ENCODE assay signal across 12 mouse cellular contexts in the genomic region with DNA sequence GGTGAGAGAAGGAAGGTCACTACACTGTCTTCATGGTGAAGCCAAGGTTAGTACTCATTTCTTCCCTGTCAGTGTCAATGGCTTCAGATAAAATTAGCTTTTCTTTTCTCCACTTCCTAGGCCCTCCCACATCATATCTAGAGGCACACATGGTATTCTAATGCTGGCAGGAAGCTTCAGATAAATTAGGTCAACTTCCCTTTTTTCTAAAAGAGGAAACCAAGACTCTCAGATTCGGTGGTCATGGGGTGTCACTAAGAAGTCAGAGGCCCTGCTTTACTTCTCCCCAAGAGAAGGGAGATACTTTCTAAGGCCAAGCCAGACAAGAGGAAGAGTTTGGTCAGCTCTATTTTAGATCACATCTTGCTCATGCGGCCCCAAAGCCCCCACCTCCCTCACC. TPM values are rescaled to one million over a fixed set of nuclear protein-coding genes. Genes with fewer than 3 reads are reported as not detected.
A peak's percentile ranks its signal among the peaks of the same experiment; 100 is the strongest.
DNase-seq lines count a peak whose midpoint lies in the region; ATAC-seq and TF ChIP-seq lines count a peak whose summit lies in the region.
"Had no signal": no experiment of that assay in that cellular context is flagged by ENCODE, and none has a peak within 500 bp of the region (broad histone marks: within the 10 kb centered on the region; RNA-seq: fewer than 3 reads in every experiment).

No protein-coding gene starts in this region.

- H3K4me3 ChIP-seq in liver, adult 2 months (ENCODE audit: insufficient read depth, low read depth, low read length), result no peak overlapping the region
- H3K4me3 ChIP-seq in bone marrow, adult 2 months (replicated peaks; ENCODE audit: control insufficient read depth, low read depth, low read length), result no peak overlapping the region
- no peak overlapping the region for H3K4me3 ChIP-seq in intestine, postnatal 0 days (ENCODE audit: low read depth, low read length)
- H3K4me3 ChIP-seq: neural tube, embryonic 12.5 days had no signal

- no peaks in the 10 kb centered on the region for H3K9me3 ChIP-seq in intestine, postnatal 0 days (ENCODE audit: control insufficient read depth)
- H3K9me3 ChIP-seq: neural tube, embryonic 12.5 days had no signal

- no peak overlapping the region for H3K9ac ChIP-seq in liver, adult 2 months (ENCODE audit: low read depth, low read length)
- no peak overlapping the region for H3K9ac ChIP-seq in intestine, postnatal 0 days (ENCODE audit: low read depth, low read length)
- H3K9ac ChIP-seq: neural tube, embryonic 12.5 days had no signal

- H3K4me2 ChIP-seq in intestine, postnatal 0 days (replicated peaks; ENCODE audit: low read depth), result no peak overlapping the region
- H3K4me2 ChIP-seq: neural tube, embryonic 12.5 days had no signal

- ATAC-seq in hematopoietic stem cell, adult 5-6 weeks (replicated peaks in 1 of 2; ENCODE audit: insufficient read depth in 1 of 2, low FRiP score in 2 of 2, low TSS enrichment in 1 of 2, low read depth in 1 of 2, poor library complexity in 2 of 2, severe bottlenecking in 2 of 2), result peak; percentile 95 to 96
- ATAC-seq in intestine, postnatal 0 days, result no peak

- no peak for TF ChIP-seq POLR2A in liver, adult 2 months (IDR thresholded peaks at IDR 0.05; ENCODE audit: extremely low read depth, insufficient read depth, low read length)
- no peak for TF ChIP-seq POLR2A in bone marrow, adult 2 months (IDR thresholded peaks at IDR 0.05; ENCODE audit: borderline replicate concordance, control insufficient read depth, low read depth, low read length)

- TF ChIP-seq CTCF in liver, adult 2 months (IDR thresholded peaks at IDR 0.05; ENCODE audit: low read depth, low read length), result no peak
- no peak for TF ChIP-seq CTCF in bone marrow, adult 2 months (IDR thresholded peaks at IDR 0.05; ENCODE audit: control insufficient read depth, insufficient read depth, low read length)
- TF ChIP-seq CTCF in intestine, postnatal 0 days (IDR thresholded peaks at IDR 0.05; ENCODE audit: low read depth), result no peak

- WGBS in liver, adult 2 months, result 68% methylated on average over 2 of the region's 2 CpGs
- WGBS in bone marrow, adult 2 months, result 3% methylated on average over 2 of the region's 2 CpGs
- 59% methylated on average over 2 of the region's 2 CpGs for WGBS in intestine, postnatal 0 days

- no peaks in the 10 kb centered on the region for H3K79me2 ChIP-seq in liver, adult 2 months (ENCODE audit: control insufficient read depth, insufficient read depth, low read length)

- no peaks in the 10 kb centered on the region for H3K36me3 ChIP-seq in liver, adult 2 months (ENCODE audit: control insufficient read depth, insufficient read depth, low read length)
- H3K36me3 ChIP-seq in intestine, postnatal 0 days (ENCODE audit: control insufficient read depth, insufficient read depth), result no peaks in the 10 kb centered on the region
- H3K36me3 ChIP-seq: neural tube, embryonic 12.5 days had no signal

- DNase-seq in liver, adult 2 months (ENCODE audit: extremely low read depth, low read depth, low spot score), result peak; percentile 51
- DNase-seq in liver, result no peak
- peak; percentile 56 for DNase-seq in naive thymus-derived CD4-positive, alpha-beta T cell, adult 2 months (ENCODE audit: low read depth)
- DNase-seq in layer of hippocampus, adult 18-20 months (ENCODE audit: low spot score in 2 of 2), result no peak
- DNase-seq in kidney, adult 8-10 months, result no peak
- DNase-seq: cerebellum, adult 11 months; kidney, adult 11 months had no signal

- H3K4me1 ChIP-seq in liver, adult 2 months (ENCODE audit: control insufficient read depth, insufficient read depth, low read length), result peaks cover 2% of the 10 kb centered on the region; the same call in 1 of the 2 replicates
- H3K4me1 ChIP-seq in bone marrow, adult 2 months (ENCODE audit: control insufficient read depth, insufficient read depth, low read length), result peaks cover 3% of the 10 kb centered on the region; the same call in 1 of the 2 replicates
- H3K4me1 ChIP-seq in intestine, postnatal 0 days (replicated peaks; ENCODE audit: control insufficient read depth, insufficient read depth, low read length), result no peaks in the 10 kb centered on the region
- H3K4me1 ChIP-seq: neural tube, embryonic 12.5 days had no signal

- 0 out of 2 replicates have a peak overlapping the region, but pooled peaks have one; percentile 8 for H3K27ac ChIP-seq in liver, adult 2 months (replicated peaks; ENCODE audit: insufficient read depth, low read depth, low read length)
- peak overlapping the region; percentile 85 for H3K27ac ChIP-seq in bone marrow, adult 2 months (ENCODE audit: control insufficient read depth, insufficient read depth, low read depth, low read length, poor library complexity)
- no peak overlapping the region for H3K27ac ChIP-seq in intestine, postnatal 0 days (ENCODE audit: low read depth, low read length)
- H3K27ac ChIP-seq: neural tube, embryonic 12.5 days had no signal

- H3K27me3 ChIP-seq in liver, adult 2 months (ENCODE audit: control insufficient read depth, insufficient read depth, low read length), result no peaks in the 10 kb centered on the region
- no peaks in the 10 kb centered on the region for H3K27me3 ChIP-seq in intestine, postnatal 0 days (replicated peaks; ENCODE audit: control insufficient read depth, insufficient read depth, low read length)
- H3K27me3 ChIP-seq: neural tube, embryonic 12.5 days had no signal

RNA-seq across cellular contexts. Expression of a gene that starts 19.3 kb away (rescaled TPM):
- 0.18 and 0.27 TPM in 2 replicates for total RNA-seq in liver, adult 2 months (2014; rRNA removed)
- not detected in 2 replicates for polyA plus RNA-seq in liver, adult 2 months (2012; rRNA removed)
- polyA plus RNA-seq in bone marrow, adult 2 months (2011; ENCODE audit: insufficient read depth, insufficient read length, low replicate concordance, missing spikeins), result 4.6 TPM in 1 of 2 replicates, not detected in the other
- 6.2 TPM in 1 of 2 replicates, not detected in the other for total RNA-seq in hematopoietic stem cell, adult 5-6 weeks (2017)
- not detected for total RNA-seq in layer of hippocampus, adult 18-20 months (2021)
- 0.25 TPM in 1 of 2 replicates, not detected in the other for polyA plus RNA-seq in intestine, postnatal 0 days (2015; fragmentation: Nextera tagmentation; extraction: Ambion mirVana)
- polyA plus RNA-seq: limb, embryonic 11.5 days; neural tube, embryonic 12.5 days had no signal

Comparison
In these comparisons a context has a peak if more than half of its experiments do, and no peak if none do; other contexts are left out.
1. DNase-seq: peak in liver, adult 2 months (single experiment) and naive thymus-derived CD4-positive, alpha-beta T cell, adult 2 months (single experiment); none in liver (single experiment), layer of hippocampus, adult 18-20 months (0 of 2) and kidney, adult 8-10 months (0 of 2).